Mouse (Mus musculus) forebrain, embryonic 11.5 days (tissue): Measurements from ENCODE around the gene Mcub. TPM values are rescaled to one million over a fixed set of nuclear protein-coding genes. Genes with fewer than 3 reads are reported as not detected.

Experiments used
- ATAC-seq: fragments of 200-750 bp; cut with Nextera tagmentation; replicated peaks from 2 replicates; pipeline ENCODE4 v1.8.0; 2017; ENCODE audit warnings: moderate TSS enrichment; ENCODE audit not compliant: low FRiP score
- DNase-seq: peaks from one replicate; pipeline ENCODE4 v3.0.0-alpha.2; 2017; ENCODE audit warnings: low spot score
- H3K27ac ChIP-seq: fragments of 300-500 bp; sonication (generic); 2 replicates; pipeline ENCODE4 v1.5.1; 2014; ENCODE audit warnings: low read depth, low read length
- H3K27me3 ChIP-seq: fragments of 300-500 bp; sonication (generic); 2 replicates; pipeline ENCODE4 v1.6.1; 2014; ENCODE audit warnings: mild to moderate bottlenecking, low read length, mixed read lengths; ENCODE audit not compliant: control insufficient read depth, insufficient read depth
- H3K36me3 ChIP-seq: fragments of 300-500 bp; sonication (generic); 2 replicates; pipeline ENCODE4 v1.6.1; 2014; ENCODE audit warnings: mild to moderate bottlenecking, low read length, moderate library complexity, mixed read lengths; ENCODE audit not compliant: control insufficient read depth, insufficient read depth
- H3K4me1 ChIP-seq: fragments of 300-500 bp; sonication (generic); replicated peaks from 2 replicates; pipeline ENCODE4 v1.6.1; 2014; ENCODE audit warnings: low read length, mixed read lengths; ENCODE audit not compliant: control insufficient read depth, insufficient read depth
- H3K4me2 ChIP-seq: fragments of 300-500 bp; sonication (generic); 2 replicates; pipeline ENCODE4 v1.6.1; 2014; ENCODE audit warnings: low read depth, mild to moderate bottlenecking, low read length, moderate library complexity, mixed read lengths; ENCODE audit not compliant: severe bottlenecking
- H3K4me3 ChIP-seq: fragments of 300-500 bp; sonication (generic); 2 replicates; pipeline ENCODE4 v1.5.1; 2014; ENCODE audit warnings: low read depth, low read length
- H3K9ac ChIP-seq: fragments of 300-500 bp; sonication (generic); 2 replicates; pipeline ENCODE4 v1.6.1; 2014; ENCODE audit warnings: low read length
- H3K9me3 ChIP-seq: fragments of 300-500 bp; sonication (generic); 2 replicates; pipeline ENCODE4 v1.6.1; 2016; ENCODE audit warnings: low read length, mixed read lengths; ENCODE audit not compliant: control insufficient read depth
- WGBS: fragments of 180-500 bp; shearing (Covaris S2); extraction: QIAGEN DNeasy Blood & Tissue Kit; methylation state at CpG from one replicate; pipeline ENCODE4 v1.1.7; 2014; 5-methylcytosine and 5-hydroxymethylcytosine counted together
- polyA plus RNA-seq: library from polyadenylated mRNA; unstranded; fragments of >200 nt; fragmentation: Nextera tagmentation; extraction: Ambion mirVana; gene quantifications from 2 replicates; pipeline ENCODE4 v1.2.1, GENCODE M21; 2014

Mcub gene
- polyA plus RNA-seq, 1 experiment from 2014 or later, result 3.2 TPM

- Histone ChIP-seq H3K4me2 (no peak overlapping the region), H3K9me3 (no peaks in the 10 kb centered on the region), H3K4me3 (no peak overlapping the region), H3K27ac (no peak overlapping the region), H3K4me1 (no peaks in the 10 kb centered on the region), H3K27me3 (no peaks in the 10 kb centered on the region), H3K36me3 (peaks cover 22% of the 10 kb centered on the region), H3K9ac (no peak overlapping the region)
- ATAC-seq, result no peak
- WGBS, result 94% methylated on average over 13 of the region's 13 CpGs
- DNase-seq, result no peak
Observed at GRCm38 (mm10) chr3:129987297-129987696, 17.3 kb upstream of the Mcub start.

- peaks cover 22% of the 10 kb centered on the region for H3K36me3 ChIP-seq
- ATAC-seq (no peak), DNase-seq (no peak)
- no peaks in the 10 kb centered on the region for H3K9me3 ChIP-seq
- no peak overlapping the region for H3K4me3 ChIP-seq
- 88% methylated on average over 4 of the region's 4 CpGs for WGBS
- H3K4me1 ChIP-seq, result no peaks in the 10 kb centered on the region
- no peak overlapping the region for H3K27ac ChIP-seq
- no peak overlapping the region for H3K9ac ChIP-seq
- H3K4me2 ChIP-seq, result no peak overlapping the region
- H3K27me3 ChIP-seq, result no peaks in the 10 kb centered on the region
Observed at GRCm38 (mm10) chr3:129985335-129985734, 15.3 kb upstream of the Mcub start.

- Histone ChIP-seq H3K4me1 (no peaks in the 10 kb centered on the region), H3K9me3 (no peaks in the 10 kb centered on the region), H3K27ac (no peak overlapping the region), H3K27me3 (no peaks in the 10 kb centered on the region), H3K9ac (no peak overlapping the region), H3K4me3 (no peak overlapping the region), H3K36me3 (peaks cover 22% of the 10 kb centered on the region), H3K4me2 (no peak overlapping the region)
- 91% methylated on average over 5 of the region's 5 CpGs for WGBS
- DNase-seq (no peak), ATAC-seq (no peak)
Observed at GRCm38 (mm10) chr3:129984797-129985196, 14.8 kb upstream of the Mcub start.

- H3K4me3 ChIP-seq, result no peak overlapping the region
- no peaks in the 10 kb centered on the region for H3K9me3 ChIP-seq
- H3K27ac ChIP-seq, result no peak overlapping the region
- H3K9ac ChIP-seq, result no peak overlapping the region
- WGBS, result 77% methylated on average over 5 of the region's 5 CpGs
- ATAC-seq (no peak), DNase-seq (no peak)
- H3K36me3 ChIP-seq, result peaks cover 9% of the 10 kb centered on the region
- no peak overlapping the region for H3K4me2 ChIP-seq
- no peaks in the 10 kb centered on the region for H3K27me3 ChIP-seq
- no peaks in the 10 kb centered on the region for H3K4me1 ChIP-seq
Observed at GRCm38 (mm10) chr3:129982271-129982670, 12.3 kb upstream of the Mcub start.

- no peaks in the 10 kb centered on the region for H3K27me3 ChIP-seq
- no peak overlapping the region for H3K9ac ChIP-seq
- no peaks in the 10 kb centered on the region for H3K4me1 ChIP-seq
- H3K4me2 ChIP-seq, result no peak overlapping the region
- no peak overlapping the region for H3K27ac ChIP-seq
- H3K9me3 ChIP-seq, result no peaks in the 10 kb centered on the region
- ATAC-seq (no peak), DNase-seq (no peak)
- peaks cover 6% of the 10 kb centered on the region for H3K36me3 ChIP-seq
- 93% methylated on average over 11 of the region's 11 CpGs for WGBS
- no peak overlapping the region for H3K4me3 ChIP-seq
Observed at GRCm38 (mm10) chr3:129981756-129982155, 11.8 kb upstream of the Mcub start.

GRCm38 (mm10) chr3:129979510-129979909 is 9.5 kb upstream of the Mcub start:
- Histone ChIP-seq H3K9ac (no peak overlapping the region), H3K27ac (no peak overlapping the region), H3K4me2 (no peak overlapping the region), H3K4me3 (no peak overlapping the region), H3K9me3 (no peaks in the 10 kb centered on the region), H3K27me3 (no peaks in the 10 kb centered on the region), H3K4me1 (no peaks in the 10 kb centered on the region), H3K36me3 (peaks cover 3% of the 10 kb centered on the region; the same call in 1 of the 2 replicates)
- DNase-seq, result no peak
- WGBS, result 71% methylated on average over 6 of the region's 6 CpGs
- ATAC-seq, result no peak

GRCm38 (mm10) chr3:129978716-129979115 is 8.7 kb upstream of the Mcub start:
- Histone ChIP-seq H3K27me3 (no peaks in the 10 kb centered on the region), H3K9ac (no peak overlapping the region), H3K4me3 (no peak overlapping the region), H3K9me3 (no peaks in the 10 kb centered on the region), H3K4me2 (no peak overlapping the region), H3K36me3 (peaks cover 3% of the 10 kb centered on the region; the same call in 1 of the 2 replicates), H3K27ac (no peak overlapping the region), H3K4me1 (no peaks in the 10 kb centered on the region)
- WGBS, result 88% methylated on average over 9 of the region's 9 CpGs
- ATAC-seq (no peak), DNase-seq (no peak)

- 89% methylated on average over 5 of the region's 5 CpGs for WGBS
- H3K4me1 ChIP-seq, result no peaks in the 10 kb centered on the region
Observed at GRCm38 (mm10) chr3:129976317-129976716, 6.3 kb upstream of the Mcub start.

More at GRCm38 (mm10) chr3:129976317-129976716, 6.3 kb upstream of the Mcub start:
- H3K9ac ChIP-seq, result no peak overlapping the region
- ATAC-seq, result no peak
- H3K4me3 ChIP-seq, result no peak overlapping the region
- DNase-seq, result no peak
- no peak overlapping the region for H3K4me2 ChIP-seq
- no peak overlapping the region for H3K27ac ChIP-seq
- H3K36me3 ChIP-seq, result no peaks in the 10 kb centered on the region
- no peaks in the 10 kb centered on the region for H3K9me3 ChIP-seq
- H3K27me3 ChIP-seq, result no peaks in the 10 kb centered on the region
